Mouse (Mus musculus) kidney, adult 2 months (tissue): ENCODE measurements around the gene Ets1.

Experiments
- CTCF ChIP-seq: fragments of 200-500 bp; conservative IDR thresholded peaks from 2 replicates; pipeline ENCODE4 v1.5.1; 2011; ENCODE audit warnings: low read depth, mild to moderate bottlenecking, control low read depth, low read length, moderate library complexity, mixed read lengths; ENCODE audit not compliant: insufficient read depth, insufficient read length
- POLR2A ChIP-seq: fragments of 200-500 bp; IDR thresholded peaks from one replicate; pipeline ENCODE4 v1.6.1; 2011; ENCODE audit warnings: low read depth, low read length, control low read depth

GRCm38 (mm10) chr9:32592583-32592890, 43.5 kb upstream of the Ets1 start:
- TF ChIP-seq POLR2A (no peak), CTCF (no peak)
